Mouse (Mus musculus): ENCODE results near the gene Ppp4r3b. TPM values are rescaled to one million over a fixed set of nuclear protein-coding genes. Genes with fewer than 3 reads are reported as not detected.

Ppp4r3b gene
- polyA plus RNA-seq, 1 experiment from 2014 or later: 77.8 TPM

- peak overlapping the region; percentile 97 for H3K27ac ChIP-seq (ENCODE audit: low read length)
- no peak for ATAC-seq (ENCODE audit: insufficient read depth, low FRiP score)
- H3K36me3 ChIP-seq (ENCODE audit: control insufficient read depth, insufficient read depth, low read length): no peaks in the 10 kb centered on the region
- peaks cover 13% of the 10 kb centered on the region for H3K4me1 ChIP-seq (ENCODE audit: control insufficient read depth, insufficient read depth, low read length)
- H3K27me3 ChIP-seq (ENCODE audit: control insufficient read depth, insufficient read depth, low read length): no peaks in the 10 kb centered on the region
- no peaks in the 10 kb centered on the region for H3K9me3 ChIP-seq (replicated peaks; ENCODE audit: control insufficient read depth, low read length)
- WGBS: 2% methylated on average over 13 of the region's 13 CpGs
- H3K4me3 ChIP-seq (replicated peaks; ENCODE audit: low read length): peak overlapping the region; percentile 86
- H3K4me2 ChIP-seq (ENCODE audit: low read depth, low read length): peak overlapping the region; percentile 87
- peak overlapping the region; percentile 96 for H3K9ac ChIP-seq (ENCODE audit: low read length)
Observed at GRCm38 (mm10) chr11:29173706-29174436, 1.2 kb downstream of the Ppp4r3b start.

DNA sequence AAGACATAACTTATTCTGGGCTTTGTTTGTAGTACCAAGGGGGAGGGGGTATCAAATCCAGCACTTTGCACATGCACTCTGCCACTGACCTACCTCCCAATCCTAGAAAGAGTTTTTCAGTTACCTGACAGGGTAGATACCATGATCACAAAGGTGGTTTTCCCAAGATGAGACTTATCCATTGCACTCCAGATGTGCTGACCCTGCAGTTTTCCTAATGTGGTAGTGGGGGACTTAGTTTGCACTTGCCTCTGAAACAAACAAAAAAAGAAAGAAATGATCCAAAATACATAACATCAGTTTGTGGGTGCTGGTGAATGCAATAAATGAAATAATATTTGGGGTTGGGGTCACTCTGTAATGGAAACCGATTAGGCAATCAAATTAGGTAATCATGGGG, 6.6 kb downstream of the Ppp4r3b start:
- no peak for ATAC-seq (ENCODE audit: insufficient read depth, low FRiP score)
- no peak overlapping the region for H3K27ac ChIP-seq (ENCODE audit: low read length)
- H3K9ac ChIP-seq (ENCODE audit: low read length): no peak overlapping the region
- H3K36me3 ChIP-seq (ENCODE audit: control insufficient read depth, insufficient read depth, low read length): 0 out of 2 replicates have a peak, but pooled peaks cover 4% of the 10 kb centered on the region
- H3K4me3 ChIP-seq (replicated peaks; ENCODE audit: low read length): no peak overlapping the region
- H3K27me3 ChIP-seq (ENCODE audit: control insufficient read depth, insufficient read depth, low read length): no peaks in the 10 kb centered on the region
- no peak overlapping the region for H3K4me2 ChIP-seq (ENCODE audit: low read depth, low read length)
- WGBS: 93% methylated on average over 1 of the region's 1 CpGs
- no peaks in the 10 kb centered on the region for H3K9me3 ChIP-seq (replicated peaks; ENCODE audit: control insufficient read depth, low read length)
- no peaks in the 10 kb centered on the region for H3K4me1 ChIP-seq (ENCODE audit: control insufficient read depth, insufficient read depth, low read length)

- ATAC-seq (ENCODE audit: insufficient read depth, low FRiP score): no peak
- Histone ChIP-seq H3K27me3 (ENCODE audit: control insufficient read depth, insufficient read depth, low read length) (no peaks in the 10 kb centered on the region), H3K4me3 (replicated peaks; ENCODE audit: low read length) (no peak overlapping the region), H3K27ac (ENCODE audit: low read length) (no peak overlapping the region), H3K4me2 (ENCODE audit: low read depth, low read length) (no peak overlapping the region), H3K9ac (ENCODE audit: low read length) (no peak overlapping the region), H3K9me3 (replicated peaks; ENCODE audit: control insufficient read depth, low read length) (no peaks in the 10 kb centered on the region), H3K4me1 (ENCODE audit: control insufficient read depth, insufficient read depth, low read length) (no peaks in the 10 kb centered on the region), H3K36me3 (ENCODE audit: control insufficient read depth, insufficient read depth, low read length) (0 out of 2 replicates have a peak, but pooled peaks cover 4% of the 10 kb centered on the region)
- 76% methylated on average over 3 of the region's 3 CpGs for WGBS
Observed at GRCm38 (mm10) chr11:29180657-29181056, 8.0 kb downstream of the Ppp4r3b start.

- no peaks in the 10 kb centered on the region for H3K4me1 ChIP-seq (ENCODE audit: control insufficient read depth, insufficient read depth, low read length)
- H3K9me3 ChIP-seq (replicated peaks; ENCODE audit: control insufficient read depth, low read length): no peaks in the 10 kb centered on the region
- no peak overlapping the region for H3K9ac ChIP-seq (ENCODE audit: low read length)
- no peak overlapping the region for H3K4me2 ChIP-seq (ENCODE audit: low read depth, low read length)
- H3K36me3 ChIP-seq (ENCODE audit: control insufficient read depth, insufficient read depth, low read length): 0 out of 2 replicates have a peak, but pooled peaks cover 4% of the 10 kb centered on the region
- no peaks in the 10 kb centered on the region for H3K27me3 ChIP-seq (ENCODE audit: control insufficient read depth, insufficient read depth, low read length)
- 93% methylated on average over 5 of the region's 5 CpGs for WGBS
- no peak for ATAC-seq (ENCODE audit: insufficient read depth, low FRiP score)
- no peak overlapping the region for H3K4me3 ChIP-seq (replicated peaks; ENCODE audit: low read length)
- no peak overlapping the region for H3K27ac ChIP-seq (ENCODE audit: low read length)
Observed at GRCm38 (mm10) chr11:29181751-29182150, 9.1 kb downstream of the Ppp4r3b start.

DNA sequence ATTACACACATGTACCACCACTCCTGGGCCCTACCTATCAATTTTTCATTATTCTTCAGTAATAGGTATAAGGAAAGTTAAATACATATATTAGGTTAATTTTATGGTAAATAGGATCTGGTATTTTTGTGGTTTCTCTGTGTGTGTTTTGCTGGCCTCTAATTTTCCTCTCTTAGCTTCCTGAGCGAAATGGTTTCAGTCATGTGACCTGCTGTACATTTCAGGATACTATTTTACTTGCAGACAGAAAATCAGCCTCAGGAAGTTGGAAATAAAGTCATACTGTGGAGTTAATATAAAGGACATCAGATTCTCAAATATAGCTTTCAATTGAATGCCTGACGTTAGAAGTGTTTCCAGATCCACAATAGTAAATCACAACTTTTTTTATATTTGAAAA, 16.3 kb downstream of the Ppp4r3b start:
- WGBS: 81% methylated on average over 2 of the region's 2 CpGs
- H3K4me3 ChIP-seq (replicated peaks; ENCODE audit: low read length): no peak overlapping the region
- H3K27ac ChIP-seq (ENCODE audit: low read length): no peak overlapping the region
- no peaks in the 10 kb centered on the region for H3K27me3 ChIP-seq (ENCODE audit: control insufficient read depth, insufficient read depth, low read length)
- no peaks in the 10 kb centered on the region for H3K4me1 ChIP-seq (ENCODE audit: control insufficient read depth, insufficient read depth, low read length)
- peaks cover 8% of the 10 kb centered on the region for H3K36me3 ChIP-seq (ENCODE audit: control insufficient read depth, insufficient read depth, low read length)
- no peak for ATAC-seq (ENCODE audit: insufficient read depth, low FRiP score)
- H3K9me3 ChIP-seq (replicated peaks; ENCODE audit: control insufficient read depth, low read length): no peaks in the 10 kb centered on the region
- H3K4me2 ChIP-seq (ENCODE audit: low read depth, low read length): no peak overlapping the region
- no peak overlapping the region for H3K9ac ChIP-seq (ENCODE audit: low read length)

DNA sequence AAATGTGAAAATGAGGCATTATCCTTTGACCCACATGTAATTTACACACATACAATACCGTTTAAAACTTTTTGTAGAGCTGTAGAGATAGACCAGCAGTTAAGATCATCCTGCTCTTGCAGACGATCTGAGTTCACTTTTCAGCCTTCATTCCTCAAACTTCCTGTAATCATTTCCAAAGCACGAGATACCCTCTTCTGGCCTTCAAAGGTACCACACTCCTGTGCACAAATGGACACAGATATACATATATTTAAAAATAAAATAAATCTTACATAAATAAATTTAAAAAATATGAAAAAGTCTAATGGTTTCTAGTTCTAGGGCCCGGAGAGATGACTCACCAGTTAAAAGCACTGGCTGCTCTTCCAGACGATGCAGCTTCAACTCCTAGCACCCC, 31.0 kb downstream of the Ppp4r3b start:
- H3K9me3 ChIP-seq (replicated peaks; ENCODE audit: control insufficient read depth, low read length): no peaks in the 10 kb centered on the region
- no peak overlapping the region for H3K4me2 ChIP-seq (ENCODE audit: low read depth, low read length)
- no peaks in the 10 kb centered on the region for H3K4me1 ChIP-seq (ENCODE audit: control insufficient read depth, insufficient read depth, low read length)
- no peak overlapping the region for H3K4me3 ChIP-seq (replicated peaks; ENCODE audit: low read length)
- ATAC-seq (ENCODE audit: insufficient read depth, low FRiP score): no peak
- 75% methylated on average over 5 of the region's 5 CpGs for WGBS
- no peak overlapping the region for H3K27ac ChIP-seq (ENCODE audit: low read length)
- no peaks in the 10 kb centered on the region for H3K27me3 ChIP-seq (ENCODE audit: control insufficient read depth, insufficient read depth, low read length)
- peaks cover 5% of the 10 kb centered on the region for H3K36me3 ChIP-seq (ENCODE audit: control insufficient read depth, insufficient read depth, low read length)
- no peak overlapping the region for H3K9ac ChIP-seq (ENCODE audit: low read length)

DNA sequence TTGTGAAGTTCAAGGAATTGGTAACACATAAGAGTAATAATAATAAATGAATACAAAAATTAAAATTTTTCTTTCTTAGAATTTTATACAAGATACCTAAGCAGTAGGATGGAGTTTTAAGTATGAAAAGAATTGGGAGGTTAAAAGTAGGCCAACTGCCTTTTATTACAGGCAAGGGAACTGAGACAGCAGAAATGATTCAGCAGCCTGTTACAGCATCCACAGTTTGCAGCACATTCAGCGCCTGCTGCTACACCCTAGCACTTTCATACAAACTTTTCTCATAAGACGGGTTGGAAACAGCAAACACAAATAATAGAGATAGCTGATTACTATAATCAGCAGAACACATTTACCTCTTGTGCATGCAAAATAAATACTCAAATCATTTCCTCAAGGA, 37.1 kb downstream of the Ppp4r3b start:
- Histone ChIP-seq H3K9me3 (replicated peaks; ENCODE audit: control insufficient read depth, low read length) (no peaks in the 10 kb centered on the region), H3K27me3 (ENCODE audit: control insufficient read depth, insufficient read depth, low read length) (no peaks in the 10 kb centered on the region), H3K4me1 (ENCODE audit: control insufficient read depth, insufficient read depth, low read length) (no peaks in the 10 kb centered on the region), H3K27ac (ENCODE audit: low read length) (no peak overlapping the region), H3K4me3 (replicated peaks; ENCODE audit: low read length) (no peak overlapping the region), H3K36me3 (ENCODE audit: control insufficient read depth, insufficient read depth, low read length) (peaks cover 11% of the 10 kb centered on the region; the same call in 1 of the 2 replicates), H3K4me2 (ENCODE audit: low read depth, low read length) (no peak overlapping the region), H3K9ac (ENCODE audit: low read length) (no peak overlapping the region)
- no peak for ATAC-seq (ENCODE audit: insufficient read depth, low FRiP score)
- WGBS: 82% methylated on average over 2 of the region's 2 CpGs

GRCm38 (mm10) chr11:29216196-29216595, 43.5 kb downstream of the Ppp4r3b start:
- Histone ChIP-seq H3K27ac (ENCODE audit: low read length) (no peak overlapping the region), H3K9me3 (replicated peaks; ENCODE audit: control insufficient read depth, low read length) (no peaks in the 10 kb centered on the region), H3K4me3 (replicated peaks; ENCODE audit: low read length) (no peak overlapping the region), H3K27me3 (ENCODE audit: control insufficient read depth, insufficient read depth, low read length) (no peaks in the 10 kb centered on the region), H3K4me2 (ENCODE audit: low read depth, low read length) (no peak overlapping the region), H3K4me1 (ENCODE audit: control insufficient read depth, insufficient read depth, low read length) (no peaks in the 10 kb centered on the region), H3K36me3 (ENCODE audit: control insufficient read depth, insufficient read depth, low read length) (peaks cover 23% of the 10 kb centered on the region), H3K9ac (ENCODE audit: low read length) (no peak overlapping the region)
- no peak for ATAC-seq (ENCODE audit: insufficient read depth, low FRiP score)
- 81% methylated on average over 2 of the region's 2 CpGs for WGBS

GRCm38 (mm10) chr11:29219055-29219454, 46.4 kb downstream of the Ppp4r3b start:
- Histone ChIP-seq H3K4me3 (replicated peaks; ENCODE audit: low read length) (no peak overlapping the region), H3K9ac (ENCODE audit: low read length) (no peak overlapping the region), H3K27me3 (ENCODE audit: control insufficient read depth, insufficient read depth, low read length) (no peaks in the 10 kb centered on the region), H3K9me3 (replicated peaks; ENCODE audit: control insufficient read depth, low read length) (no peaks in the 10 kb centered on the region), H3K4me2 (ENCODE audit: low read depth, low read length) (no peak overlapping the region), H3K4me1 (ENCODE audit: control insufficient read depth, insufficient read depth, low read length) (no peaks in the 10 kb centered on the region), H3K36me3 (ENCODE audit: control insufficient read depth, insufficient read depth, low read length) (peaks cover 28% of the 10 kb centered on the region), H3K27ac (ENCODE audit: low read length) (no peak overlapping the region)
- no peak for ATAC-seq (ENCODE audit: insufficient read depth, low FRiP score)

All from stomach, embryonic 16.5 days (tissue).